Mouse (Mus musculus) spleen, adult 2 months (tissue): ENCODE results near the gene Npas3. TPM values are rescaled to one million over a fixed set of nuclear protein-coding genes. Genes with fewer than 3 reads are reported as not detected.

Experiments used
- DNase-seq, 2 experiments: peaks; one replicate each; pipeline versions ENCODE4 v3.0.0 to v3.0.0-alpha.2; 2012 to 2021; ENCODE audit warnings: low spot score in 2 of 2, low read depth in 1 of 2
- H3K27ac ChIP-seq: fragments of 200-500 bp; 2 replicates; pipeline ENCODE4 v1.5.1; 2012; ENCODE audit warnings: low read length, inconsistent platforms; ENCODE audit not compliant: insufficient read depth
- H3K27me3 ChIP-seq: fragments of 200-500 bp; 2 replicates; pipeline ENCODE4 v1.6.1; 2012; ENCODE audit warnings: mild to moderate bottlenecking, moderate library complexity, low read length, inconsistent platforms; ENCODE audit not compliant: control insufficient read depth, insufficient read depth
- H3K36me3 ChIP-seq: fragments of 200-500 bp; 2 replicates; pipeline ENCODE4 v1.6.1; 2012; ENCODE audit warnings: mild to moderate bottlenecking, low read length, inconsistent platforms; ENCODE audit not compliant: control insufficient read depth, insufficient read depth
- H3K4me1 ChIP-seq: fragments of 200-500 bp; 2 replicates; pipeline ENCODE4 v1.6.1; 2011; ENCODE audit warnings: inconsistent platforms; ENCODE audit not compliant: control insufficient read depth, insufficient read depth, insufficient read length
- H3K4me3 ChIP-seq: fragments of 200-500 bp; 2 replicates; pipeline ENCODE4 v1.5.1; 2011; ENCODE audit warnings: mild to moderate bottlenecking, inconsistent platforms; ENCODE audit not compliant: insufficient read depth, insufficient read length; ENCODE audit errors: extremely low read depth
- CTCF ChIP-seq: fragments of 200-500 bp; IDR thresholded peaks from 2 replicates; pipeline ENCODE4 v1.5.1; 2011; ENCODE audit warnings: mild to moderate bottlenecking, inconsistent platforms; ENCODE audit not compliant: insufficient read depth, insufficient read length, insufficient replicate concordance; ENCODE audit errors: extremely low read depth
- POLR2A ChIP-seq: fragments of 200-500 bp; IDR thresholded peaks from 2 replicates; pipeline ENCODE4 v1.6.1; 2011; ENCODE audit warnings: low read depth, low read length, inconsistent platforms
- WGBS: fragments of 180-500 bp; shearing (Covaris S2); methylation state at CpG from one replicate; pipeline ENCODE4 v1.1.7; 2018; 5-methylcytosine and 5-hydroxymethylcytosine counted together
- polyA plus RNA-seq: library from polyadenylated mRNA; depleted of rRNA; stranded (reverse); fragments of >200 nt; gene quantifications from 2 replicates; pipeline ENCODE4 v1.2.3, GENCODE M21; 2012

The Npas3 gene
- polyA plus RNA-seq, 1 experiment, result 0.26 TPM

DNA sequence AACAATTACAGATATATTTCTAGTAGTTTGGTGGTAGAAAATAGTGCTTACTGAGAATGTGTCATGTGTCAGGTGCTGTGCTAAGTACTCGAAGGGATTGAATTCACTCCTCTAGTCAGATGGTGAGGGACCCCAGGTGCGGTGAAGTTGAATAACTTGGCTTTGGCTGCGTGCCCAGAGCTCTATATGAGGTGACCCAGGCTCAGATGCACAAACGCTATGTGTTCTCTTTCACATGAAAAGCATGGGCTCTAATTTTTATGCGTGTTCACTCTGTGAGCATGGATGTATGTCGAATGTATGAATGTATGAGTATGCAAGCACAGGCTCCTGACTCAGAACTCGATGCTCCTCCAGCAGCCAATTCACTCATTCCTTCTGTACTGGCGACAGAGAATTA lies 199.0 kb downstream of the Npas3 start:
- Histone ChIP-seq H3K36me3 (no peaks in the 10 kb centered on the region), H3K27me3 (no peaks in the 10 kb centered on the region), H3K27ac (no peak overlapping the region), H3K4me3 (no peak overlapping the region), H3K4me1 (no peaks in the 10 kb centered on the region)
- WGBS, result 77% methylated on average over 8 of the region's 8 CpGs
- no peak for DNase-seq
- TF ChIP-seq POLR2A (no peak), CTCF (no peak)

DNA sequence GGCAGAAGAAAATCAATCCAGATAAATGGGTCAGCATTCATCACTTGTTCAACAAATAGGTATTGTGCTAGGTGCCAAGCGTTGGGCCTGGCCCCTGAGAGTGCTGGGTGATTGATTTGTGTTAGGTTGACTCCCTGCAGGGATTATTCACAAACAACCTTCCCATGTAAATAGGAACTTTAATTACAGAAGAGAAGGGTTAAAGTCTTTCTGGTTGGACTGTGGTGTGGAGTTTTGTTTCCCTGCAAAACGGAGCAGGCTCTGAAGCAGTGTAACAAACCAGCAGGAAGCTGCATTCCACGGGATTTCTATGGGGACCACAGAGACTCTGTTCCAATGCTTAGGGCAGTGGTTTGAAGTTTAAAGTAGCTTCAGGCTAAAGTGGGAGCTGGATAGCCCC lies 199.6 kb downstream of the Npas3 start:
- Histone ChIP-seq H3K36me3 (no peaks in the 10 kb centered on the region), H3K27ac (no peak overlapping the region)
- 73% methylated on average over 3 of the region's 3 CpGs for WGBS

DNA sequence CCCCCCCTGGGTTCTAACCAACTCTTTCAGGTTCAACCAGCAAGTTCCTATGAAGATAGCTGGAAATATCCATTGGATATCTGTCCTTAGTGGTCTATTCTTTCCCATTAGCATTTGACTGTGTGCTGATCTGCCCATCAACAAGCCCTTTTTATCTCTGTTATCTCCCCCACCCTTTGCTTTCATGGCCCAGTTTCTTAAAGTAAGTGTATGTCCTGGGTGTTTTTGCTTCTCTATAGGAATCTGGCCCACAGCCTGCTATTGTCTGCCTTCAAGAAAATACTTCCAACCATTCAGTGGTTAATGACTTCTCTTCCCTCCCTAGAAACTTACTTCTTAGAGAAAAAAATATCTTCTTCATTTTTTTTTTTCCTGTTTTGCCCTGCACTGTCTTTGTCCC lies 219.1 kb downstream of the Npas3 start:
- Histone ChIP-seq H3K27me3 (no peaks in the 10 kb centered on the region), H3K36me3 (no peaks in the 10 kb centered on the region), H3K4me1 (no peaks in the 10 kb centered on the region), H3K27ac (no peak overlapping the region), H3K4me3 (no peak overlapping the region)
- TF ChIP-seq CTCF, result no peak
- DNase-seq, result no peak

More for the DNA sequence above, 199.6 kb downstream of the Npas3 start:
- no peak for DNase-seq
- Histone ChIP-seq H3K4me3 (no peak overlapping the region), H3K4me1 (no peaks in the 10 kb centered on the region), H3K27me3 (no peaks in the 10 kb centered on the region)
- TF ChIP-seq POLR2A, result no peak
- no peak for TF ChIP-seq CTCF

DNA sequence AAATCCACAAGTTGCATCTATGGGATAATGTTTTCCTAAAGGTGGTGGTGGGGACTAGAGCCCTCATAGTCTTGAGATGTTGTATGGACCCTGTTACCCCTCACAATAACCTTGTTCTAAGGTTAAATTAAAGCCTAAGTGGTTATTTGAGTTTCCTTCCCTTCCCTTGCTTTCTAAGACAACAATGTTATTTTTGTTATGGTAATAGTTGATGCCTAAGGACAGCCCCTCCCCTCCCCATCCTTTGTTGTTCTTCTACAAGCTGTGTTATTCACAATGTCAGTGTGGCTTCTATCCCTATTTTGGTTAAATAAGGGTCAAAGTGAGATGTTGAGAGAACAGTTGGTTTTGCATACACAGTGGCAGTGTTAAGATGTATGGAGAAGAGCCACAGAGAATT lies 226.0 kb downstream of the Npas3 start:
- no peak overlapping the region for H3K27ac ChIP-seq
- TF ChIP-seq CTCF, result no peak
- TF ChIP-seq POLR2A, result no peak
- H3K4me1 ChIP-seq, result no peaks in the 10 kb centered on the region
- no peaks in the 10 kb centered on the region for H3K27me3 ChIP-seq
- DNase-seq, result no peak
- no peaks in the 10 kb centered on the region for H3K36me3 ChIP-seq
- no peak overlapping the region for H3K4me3 ChIP-seq

DNA sequence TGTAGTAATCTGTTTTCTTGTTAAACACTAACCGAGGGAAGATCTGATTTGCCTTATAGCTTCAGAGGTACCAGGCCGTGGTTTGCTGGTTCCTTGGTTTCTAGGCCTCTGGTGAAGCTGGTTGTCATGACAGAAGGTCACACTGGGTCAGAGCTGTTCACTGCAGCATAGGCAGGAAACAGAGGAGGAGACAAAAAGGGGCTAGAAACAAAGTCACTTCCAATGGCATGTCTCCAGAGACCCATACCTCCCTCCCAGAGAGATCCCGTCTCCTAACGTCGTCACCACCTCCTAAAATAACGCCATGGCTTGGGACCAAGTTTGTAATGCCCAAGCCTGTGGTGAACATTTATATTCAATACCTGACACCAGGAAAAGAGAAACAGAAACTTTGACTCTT lies 236.4 kb downstream of the Npas3 start:
- TF ChIP-seq POLR2A (no peak), CTCF (no peak)
- no peak for DNase-seq
- H3K27me3 ChIP-seq, result no peaks in the 10 kb centered on the region
- 69% methylated on average over 6 of the region's 6 CpGs for WGBS
- no peaks in the 10 kb centered on the region for H3K36me3 ChIP-seq
- H3K4me1 ChIP-seq, result no peaks in the 10 kb centered on the region
- H3K27ac ChIP-seq, result no peak overlapping the region
- no peak overlapping the region for H3K4me3 ChIP-seq

DNA sequence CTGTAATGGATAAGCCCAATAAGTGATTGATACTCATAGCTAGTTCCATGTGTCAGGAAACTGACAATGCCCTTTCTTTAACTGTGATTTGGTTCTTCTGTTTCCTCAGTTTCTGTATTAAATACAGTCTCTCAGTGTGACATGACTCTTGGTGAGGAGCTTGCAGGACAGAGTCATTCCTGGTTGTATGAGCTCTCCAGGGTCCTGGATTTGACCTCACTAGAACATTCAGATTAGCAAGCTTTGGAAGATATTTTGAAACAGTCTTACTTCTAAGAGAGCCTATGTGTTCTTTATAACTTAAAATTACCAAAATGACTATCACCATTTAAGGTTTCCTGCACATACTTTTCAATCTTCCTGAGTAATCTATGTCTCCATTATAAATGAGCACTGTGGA lies 247.9 kb downstream of the Npas3 start:
- TF ChIP-seq CTCF, result no peak
- TF ChIP-seq POLR2A, result no peak
- Histone ChIP-seq H3K27me3 (no peaks in the 10 kb centered on the region), H3K36me3 (no peaks in the 10 kb centered on the region), H3K27ac (no peak overlapping the region), H3K4me1 (no peaks in the 10 kb centered on the region), H3K4me3 (no peak overlapping the region)
- no peak for DNase-seq

DNA sequence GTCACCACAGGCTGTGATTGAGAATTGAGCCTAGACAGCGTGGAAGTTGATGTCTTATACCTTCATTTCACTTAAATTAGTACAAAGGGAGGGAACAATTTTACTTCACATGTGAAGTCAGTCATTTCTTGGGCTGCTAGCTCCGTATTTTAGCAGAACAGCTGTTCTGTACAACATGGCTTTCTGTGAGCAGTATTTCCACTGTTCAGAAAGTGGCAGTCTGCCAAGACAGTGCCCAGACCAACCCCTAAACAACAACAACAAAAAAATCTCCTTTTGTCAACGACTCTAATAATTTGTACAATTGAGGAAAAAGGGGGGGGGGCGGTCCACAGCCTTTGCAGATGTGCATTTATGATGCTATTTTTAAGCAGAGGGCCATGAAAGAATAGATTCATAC lies 266.4 kb downstream of the Npas3 start:
- no peak for TF ChIP-seq POLR2A
- TF ChIP-seq CTCF, result no peak
- WGBS, result 75% methylated on average over 4 of the region's 4 CpGs
- Histone ChIP-seq H3K36me3 (no peaks in the 10 kb centered on the region), H3K27me3 (no peaks in the 10 kb centered on the region), H3K4me3 (no peak overlapping the region), H3K4me1 (no peaks in the 10 kb centered on the region), H3K27ac (no peak overlapping the region)
- no peak for DNase-seq
